Mouse (Mus musculus): ENCODE measurements around the gene Bcl11a. TPM values are rescaled to one million over a fixed set of nuclear protein-coding genes. Genes with fewer than 3 reads are reported as not detected.

Gene Bcl11a
- polyA plus RNA-seq, 1 experiment, result not detected

DNA sequence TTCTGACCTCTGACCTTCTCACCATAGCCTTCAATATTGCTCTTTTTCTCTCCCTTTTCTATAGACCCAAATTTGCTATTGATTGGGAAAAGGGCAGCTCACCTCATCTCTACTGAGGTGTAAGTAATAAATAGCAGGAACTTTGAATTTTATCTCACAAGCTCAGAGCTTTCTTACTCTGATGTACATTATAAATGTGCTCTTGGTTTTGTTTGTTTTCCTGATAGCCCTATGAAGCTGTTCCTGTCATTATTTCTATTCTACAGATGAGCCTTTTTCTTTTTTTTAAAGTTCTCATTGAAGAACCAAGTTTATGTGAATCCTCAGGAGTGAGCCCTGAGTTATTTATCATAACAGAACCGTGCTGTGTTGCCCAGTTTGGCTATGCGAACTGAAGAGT is 55.0 kb downstream of the Bcl11a start:
- H3K4me2 ChIP-seq (ENCODE audit: low read depth), result no peak overlapping the region
- TF ChIP-seq USF1 (IDR thresholded peaks at IDR 0.05; ENCODE audit: low read depth) (no peak), MYOG (IDR thresholded peaks at IDR 0.05; ENCODE audit: control insufficient read depth in 1 of 3, insufficient read depth in 1 of 3, insufficient read length in 2 of 3, low read depth in 2 of 3) (no peak), SRF (IDR thresholded peaks at IDR 0.05; ENCODE audit: control insufficient read depth, insufficient read length, low read depth) (no peak), E2F4 (IDR thresholded peaks at IDR 0.05; ENCODE audit: insufficient read depth) (no peak), POLR2A (IDR thresholded peaks at IDR 0.05; ENCODE audit: insufficient read length, low read depth) (no peak), MYOD1 (IDR thresholded peaks at IDR 0.05; ENCODE audit: control insufficient read depth in 1 of 3, insufficient read length in 2 of 3, low read depth in 2 of 3) (no peak), POLR2AphosphoS2 (IDR thresholded peaks at IDR 0.05; ENCODE audit: insufficient read length, low read depth) (no peak), REST (IDR thresholded peaks at IDR 0.05; ENCODE audit: insufficient read depth, insufficient read length) (no peak), TCF12 (IDR thresholded peaks at IDR 0.05; ENCODE audit: insufficient read depth, poor library complexity, severe bottlenecking) (no peak), CEBPB (IDR thresholded peaks at IDR 0.05; ENCODE audit: insufficient read depth, poor library complexity, severe bottlenecking) (no peak)
- no peaks in the 10 kb centered on the region for H3K27me3 ChIP-seq (ENCODE audit: control insufficient read depth, insufficient read depth, insufficient read length)
- no peak overlapping the region for H3K4me3 ChIP-seq
- H3K36me3 ChIP-seq (ENCODE audit: control insufficient read depth, insufficient read depth), result no peaks in the 10 kb centered on the region
- H3ac ChIP-seq (ENCODE audit: control insufficient read depth, insufficient read length), result no peak overlapping the region
- no peaks in the 10 kb centered on the region for H3K79me2 ChIP-seq (ENCODE audit: control insufficient read depth, insufficient read depth)

DNA sequence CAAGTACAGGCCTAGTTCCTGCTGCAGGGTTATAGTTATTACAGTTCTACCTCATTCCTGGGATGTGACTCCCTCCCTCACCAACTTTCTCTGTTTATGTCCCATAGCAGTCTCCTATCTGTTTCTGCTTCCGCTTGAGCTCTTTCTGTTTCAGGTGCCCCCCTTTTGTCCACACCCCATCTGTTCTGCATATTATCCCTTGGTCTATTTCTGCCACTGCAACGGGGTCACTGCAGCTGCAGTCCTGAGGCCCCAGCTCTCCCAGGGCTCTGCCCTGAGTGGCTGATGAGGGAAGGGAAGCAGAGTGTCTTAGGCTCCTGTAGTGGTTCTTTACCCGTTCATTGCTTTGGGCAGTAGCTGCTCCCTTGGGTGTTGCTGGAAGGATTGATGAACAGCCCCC is 55.6 kb downstream of the Bcl11a start:
- Histone ChIP-seq H3K4me2 (ENCODE audit: low read depth) (no peak overlapping the region), H3K79me2 (ENCODE audit: control insufficient read depth, insufficient read depth) (no peaks in the 10 kb centered on the region), H3ac (ENCODE audit: control insufficient read depth, insufficient read length) (no peak overlapping the region), H3K36me3 (ENCODE audit: control insufficient read depth, insufficient read depth) (no peaks in the 10 kb centered on the region), H3K27me3 (ENCODE audit: control insufficient read depth, insufficient read depth, insufficient read length) (no peaks in the 10 kb centered on the region), H3K4me3 (no peak overlapping the region)
- TF ChIP-seq MAX (IDR thresholded peaks at IDR 0.05; ENCODE audit: low read depth) (no peak), MYOG (IDR thresholded peaks at IDR 0.05; ENCODE audit: control insufficient read depth in 1 of 3, insufficient read depth in 1 of 3, insufficient read length in 2 of 3, low read depth in 2 of 3) (no peak), TCF12 (IDR thresholded peaks at IDR 0.05; ENCODE audit: insufficient read depth, poor library complexity, severe bottlenecking) (no peak), POLR2AphosphoS2 (IDR thresholded peaks at IDR 0.05; ENCODE audit: insufficient read length, low read depth) (no peak), POLR2A (IDR thresholded peaks at IDR 0.05; ENCODE audit: insufficient read length, low read depth) (no peak), REST (IDR thresholded peaks at IDR 0.05; ENCODE audit: insufficient read depth, insufficient read length) (no peak), E2F4 (IDR thresholded peaks at IDR 0.05; ENCODE audit: insufficient read depth) (no peak), SRF (IDR thresholded peaks at IDR 0.05; ENCODE audit: control insufficient read depth, insufficient read length, low read depth) (no peak), MYOD1 (IDR thresholded peaks at IDR 0.05; ENCODE audit: control insufficient read depth in 1 of 3, insufficient read length in 2 of 3, low read depth in 2 of 3) (no peak), CEBPB (IDR thresholded peaks at IDR 0.05; ENCODE audit: insufficient read depth, poor library complexity, severe bottlenecking) (no peak)

DNA sequence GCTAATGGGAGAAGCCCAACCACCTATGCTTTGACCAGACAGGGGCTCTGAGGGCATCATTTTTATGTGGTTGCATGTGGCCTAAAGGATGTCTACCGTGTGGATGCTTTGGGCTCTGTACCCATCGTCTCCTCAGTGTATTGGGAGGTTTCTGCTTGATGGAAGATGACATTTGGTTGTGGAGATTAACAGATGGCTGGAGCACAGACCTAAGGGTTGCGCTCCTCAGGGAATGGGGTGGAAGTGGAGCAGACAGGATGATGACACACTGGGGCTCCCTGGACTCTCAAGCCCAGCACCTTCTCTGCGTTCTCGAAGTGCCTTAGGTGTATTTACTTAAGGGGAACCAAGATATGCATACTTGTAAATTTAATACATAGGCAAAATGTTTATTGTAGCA is 56.1 kb downstream of the Bcl11a start:
- H3K36me3 ChIP-seq (ENCODE audit: control insufficient read depth, insufficient read depth), result no peaks in the 10 kb centered on the region
- no peak overlapping the region for H3K4me3 ChIP-seq
- no peak overlapping the region for H3ac ChIP-seq (ENCODE audit: control insufficient read depth, insufficient read length)
- no peak for TF ChIP-seq USF1 (IDR thresholded peaks at IDR 0.05; ENCODE audit: low read depth)
- TF ChIP-seq POLR2A (IDR thresholded peaks at IDR 0.05; ENCODE audit: insufficient read length, low read depth), result no peak
- TF ChIP-seq MYOD1 (IDR thresholded peaks at IDR 0.05; ENCODE audit: control insufficient read depth in 1 of 3, insufficient read length in 2 of 3, low read depth in 2 of 3), result no peak
- no peak for TF ChIP-seq MAX (IDR thresholded peaks at IDR 0.05; ENCODE audit: low read depth)
- no peak for TF ChIP-seq REST (IDR thresholded peaks at IDR 0.05; ENCODE audit: insufficient read depth, insufficient read length)
- TF ChIP-seq POLR2AphosphoS2 (IDR thresholded peaks at IDR 0.05; ENCODE audit: insufficient read length, low read depth), result no peak
- TF ChIP-seq MYOG (IDR thresholded peaks at IDR 0.05; ENCODE audit: control insufficient read depth in 1 of 3, insufficient read depth in 1 of 3, insufficient read length in 2 of 3, low read depth in 2 of 3), result no peak
- no peak for TF ChIP-seq E2F4 (IDR thresholded peaks at IDR 0.05; ENCODE audit: insufficient read depth)
- no peak for TF ChIP-seq TCF3 (IDR thresholded peaks at IDR 0.05; ENCODE audit: insufficient read length, low read depth)
- no peak for TF ChIP-seq TCF12 (IDR thresholded peaks at IDR 0.05; ENCODE audit: insufficient read depth, poor library complexity, severe bottlenecking)
- TF ChIP-seq SRF (IDR thresholded peaks at IDR 0.05; ENCODE audit: control insufficient read depth, insufficient read length, low read depth), result no peak
- TF ChIP-seq CEBPB (IDR thresholded peaks at IDR 0.05; ENCODE audit: insufficient read depth, poor library complexity, severe bottlenecking), result no peak
- no peaks in the 10 kb centered on the region for H3K79me2 ChIP-seq (ENCODE audit: control insufficient read depth, insufficient read depth)
- H3K27me3 ChIP-seq (ENCODE audit: control insufficient read depth, insufficient read depth, insufficient read length), result no peaks in the 10 kb centered on the region
- no peak overlapping the region for H3K4me2 ChIP-seq (ENCODE audit: low read depth)

DNA sequence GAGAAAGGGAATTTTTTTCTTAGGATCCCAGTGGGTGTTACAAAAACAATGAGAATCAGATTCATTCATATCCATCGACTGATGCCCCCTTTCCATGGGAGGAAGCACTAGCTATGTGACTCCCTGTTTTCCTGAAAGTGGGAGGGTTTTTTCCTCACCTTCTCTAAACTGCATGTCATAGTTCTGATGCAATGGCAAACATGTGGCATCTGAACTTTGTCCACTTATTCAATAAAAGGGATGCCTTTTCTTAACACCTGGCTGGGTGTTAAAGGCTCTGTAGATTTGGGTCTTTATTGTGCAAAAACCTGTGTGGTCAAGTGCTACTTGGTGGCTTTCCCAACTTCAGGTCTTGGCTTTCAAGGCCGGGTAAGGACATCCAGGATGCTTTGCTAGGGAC is 57.4 kb downstream of the Bcl11a start:
- H3ac ChIP-seq (ENCODE audit: control insufficient read depth, insufficient read length), result no peak overlapping the region
- no peaks in the 10 kb centered on the region for H3K79me2 ChIP-seq (ENCODE audit: control insufficient read depth, insufficient read depth)
- no peak overlapping the region for H3K4me3 ChIP-seq
- TF ChIP-seq MYOG (IDR thresholded peaks at IDR 0.05; ENCODE audit: control insufficient read depth in 1 of 3, insufficient read depth in 1 of 3, insufficient read length in 2 of 3, low read depth in 2 of 3) (no peak), TCF12 (IDR thresholded peaks at IDR 0.05; ENCODE audit: insufficient read depth, poor library complexity, severe bottlenecking) (no peak)
- no peaks in the 10 kb centered on the region for H3K36me3 ChIP-seq (ENCODE audit: control insufficient read depth, insufficient read depth)
- no peak overlapping the region for H3K4me2 ChIP-seq (ENCODE audit: low read depth)
- no peaks in the 10 kb centered on the region for H3K27me3 ChIP-seq (ENCODE audit: control insufficient read depth, insufficient read depth, insufficient read length)

DNA sequence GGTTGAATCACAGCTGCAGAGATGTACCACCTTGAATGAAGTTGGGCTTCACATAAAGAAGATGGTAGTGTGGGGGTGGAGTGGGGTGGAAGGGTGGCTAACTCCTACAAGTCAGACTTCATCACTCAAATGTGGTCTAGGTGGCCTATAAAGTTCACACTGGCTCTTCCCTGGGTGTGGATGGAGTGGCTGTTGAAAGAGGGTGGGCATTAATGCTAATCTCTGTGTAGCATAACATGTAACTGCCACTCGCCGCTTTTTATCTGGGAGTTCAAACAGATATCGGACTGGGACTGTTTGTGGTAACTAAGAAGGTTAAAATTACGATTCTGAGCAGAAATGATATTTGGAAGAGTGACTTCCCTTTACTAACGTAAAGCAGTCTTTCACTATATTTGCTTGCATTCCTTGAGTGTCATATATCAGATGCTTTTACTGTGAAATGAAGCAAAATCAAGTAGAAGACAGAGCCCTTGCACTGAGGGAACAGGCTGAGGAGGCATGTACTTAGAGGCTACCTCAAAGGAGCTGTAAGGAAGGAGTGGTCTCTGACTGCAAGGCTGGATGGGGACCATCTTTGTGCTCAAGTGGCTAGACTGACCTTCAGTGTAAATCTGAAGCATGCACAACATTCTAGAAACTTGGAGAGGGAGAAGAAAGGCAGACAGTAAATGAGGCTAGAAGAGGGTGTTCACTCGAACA is 58.4 kb downstream of the Bcl11a start:
- Histone ChIP-seq H3K4me2 (ENCODE audit: low read depth) (no peak overlapping the region), H3ac (ENCODE audit: control insufficient read depth, insufficient read length) (no peak overlapping the region), H3K36me3 (ENCODE audit: control insufficient read depth, insufficient read depth) (no peaks in the 10 kb centered on the region), H3K27me3 (ENCODE audit: control insufficient read depth, insufficient read depth, insufficient read length) (no peaks in the 10 kb centered on the region), H3K4me3 (no peak overlapping the region), H3K79me2 (ENCODE audit: control insufficient read depth, insufficient read depth) (no peaks in the 10 kb centered on the region)
- TF ChIP-seq CEBPB (IDR thresholded peaks at IDR 0.05; ENCODE audit: insufficient read depth, poor library complexity, severe bottlenecking), result no peak
- no peak for TF ChIP-seq REST (IDR thresholded peaks at IDR 0.05; ENCODE audit: insufficient read depth, insufficient read length)
- TF ChIP-seq POLR2AphosphoS2 (IDR thresholded peaks at IDR 0.05; ENCODE audit: insufficient read length, low read depth), result no peak
- no peak for TF ChIP-seq E2F4 (IDR thresholded peaks at IDR 0.05; ENCODE audit: insufficient read depth)
- TF ChIP-seq MAX (IDR thresholded peaks at IDR 0.05; ENCODE audit: low read depth), result no peak
- TF ChIP-seq USF1 (IDR thresholded peaks at IDR 0.05; ENCODE audit: low read depth), result no peak
- no peak for TF ChIP-seq SRF (IDR thresholded peaks at IDR 0.05; ENCODE audit: control insufficient read depth, insufficient read length, low read depth)
- TF ChIP-seq TCF3 (IDR thresholded peaks at IDR 0.05; ENCODE audit: insufficient read length, low read depth), result no peak
- no peak for TF ChIP-seq MYOD1 (IDR thresholded peaks at IDR 0.05; ENCODE audit: control insufficient read depth in 1 of 3, insufficient read length in 2 of 3, low read depth in 2 of 3)
- no peak for TF ChIP-seq MYOG (IDR thresholded peaks at IDR 0.05; ENCODE audit: control insufficient read depth in 1 of 3, insufficient read depth in 1 of 3, insufficient read length in 2 of 3, low read depth in 2 of 3)
